Mouse (Mus musculus) heart, adult 2 months (tissue): ENCODE results near the gene Ccr1l1.

ENCODE experiments used
- CTCF ChIP-seq: fragments of 200-600 bp; IDR thresholded peaks from 2 replicates; pipeline ENCODE4 v1.8.1; 2022; ENCODE audit warnings: antibody characterized with exemption, mild to moderate bottlenecking, moderate library complexity
- POLR2A ChIP-seq: fragments of 200-500 bp; IDR thresholded peaks from 2 replicates; pipeline ENCODE4 v1.6.1; 2011; ENCODE audit warnings: mild to moderate bottlenecking, low read depth, low read length, control low read depth; ENCODE audit not compliant: insufficient read depth

GRCm38 (mm10) chr9:123989671-123990070 is 11.5 kb upstream of the Ccr1l1 start:
- TF ChIP-seq CTCF (no peak), POLR2A (no peak)
